Mouse (Mus musculus) megakaryocyte progenitor cell, adult 5-6 weeks (primary cell): ENCODE measurements around the gene Catsper2. TPM values are rescaled to one million over a fixed set of nuclear protein-coding genes. Genes with fewer than 3 reads are reported as not detected.
"Not testable (repeated sequence)": the region's sequence is repeated elsewhere in the genome, so short reads cannot be mapped to it uniquely, and the experiment has no call there.

Experiments
- ATAC-seq: replicated peaks from 2 replicates; pipeline ENCODE4 v1.8.0; 2016; ENCODE audit warnings: mild to moderate bottlenecking, moderate TSS enrichment, inconsistent platforms; ENCODE audit not compliant: poor library complexity
- total RNA-seq, 2 experiments: library from RNA; stranded (forward) in 1 of 2; stranded (reverse) in 1 of 2; fragments of 157-497, 149-512 nt in 1 of 2; fragments of 200-1000 nt in 1 of 2; gene quantifications; 2 replicates each; pipeline versions ENCODE4 v1.2.3 to v1.2.4; 2015 to 2017

Catsper2 gene
- total RNA-seq, 2 experiments from 2014 or later: 0.62 to 2.1 TPM

DNA sequence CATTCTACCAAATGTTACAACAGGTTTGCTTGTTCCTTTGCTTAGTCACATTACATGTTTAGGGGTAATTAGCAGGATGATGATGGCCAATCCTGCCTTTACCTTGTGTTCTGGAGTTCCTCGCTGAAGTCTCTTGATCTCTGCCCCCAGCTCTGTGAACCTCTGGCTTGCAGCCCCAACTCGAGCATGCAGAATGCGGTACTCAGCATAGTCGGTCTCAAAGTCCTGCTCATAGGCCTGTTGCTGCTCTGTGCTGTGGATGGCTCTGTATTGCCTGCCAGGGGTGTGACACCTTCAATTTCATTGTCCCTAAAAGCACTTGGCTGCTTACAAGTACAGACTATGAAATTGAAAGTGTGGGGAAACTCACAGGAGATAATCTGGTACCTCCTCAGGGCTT is 26.2 kb upstream of the Catsper2 start:
- no peak for ATAC-seq

DNA sequence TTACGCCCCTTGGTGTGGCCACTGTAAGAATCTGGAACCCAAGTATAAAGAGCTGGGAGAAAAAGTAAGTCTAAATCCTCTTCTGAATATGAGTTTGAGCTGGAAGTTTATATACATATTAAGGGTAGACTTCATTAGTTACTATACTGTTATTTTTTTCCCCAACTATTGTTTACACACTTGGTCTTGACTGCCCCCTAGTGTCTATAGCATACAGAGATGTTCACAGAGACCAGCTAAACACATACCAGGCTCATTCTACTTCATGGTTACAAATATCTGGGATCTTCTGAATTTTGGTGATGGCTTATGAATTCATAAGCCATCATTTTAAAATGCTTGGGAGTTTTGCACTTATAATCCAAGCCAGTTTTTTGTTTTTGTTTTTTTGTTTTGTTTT is 21.3 kb upstream of the Catsper2 start:
- peak; percentile 78 for ATAC-seq

DNA sequence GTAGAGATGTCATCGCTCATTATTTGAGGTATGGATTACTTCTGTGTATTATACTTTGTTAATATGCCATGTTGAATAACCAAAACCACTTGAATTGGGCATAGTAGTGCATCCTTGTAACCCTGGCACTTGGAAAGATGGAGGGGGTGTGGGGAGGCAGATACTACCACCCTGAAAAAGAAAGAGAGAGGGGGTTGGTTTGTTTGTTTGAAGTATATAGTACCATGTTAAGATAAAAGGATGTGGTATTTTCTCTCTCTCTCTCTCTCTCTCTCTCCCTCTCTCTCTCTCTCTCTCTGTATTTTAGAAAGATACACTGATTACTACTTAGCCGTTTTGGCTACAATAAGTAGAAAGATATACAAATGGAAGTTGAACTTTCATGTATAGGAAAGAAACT is 12.3 kb upstream of the Catsper2 start:
- no peak for ATAC-seq

DNA sequence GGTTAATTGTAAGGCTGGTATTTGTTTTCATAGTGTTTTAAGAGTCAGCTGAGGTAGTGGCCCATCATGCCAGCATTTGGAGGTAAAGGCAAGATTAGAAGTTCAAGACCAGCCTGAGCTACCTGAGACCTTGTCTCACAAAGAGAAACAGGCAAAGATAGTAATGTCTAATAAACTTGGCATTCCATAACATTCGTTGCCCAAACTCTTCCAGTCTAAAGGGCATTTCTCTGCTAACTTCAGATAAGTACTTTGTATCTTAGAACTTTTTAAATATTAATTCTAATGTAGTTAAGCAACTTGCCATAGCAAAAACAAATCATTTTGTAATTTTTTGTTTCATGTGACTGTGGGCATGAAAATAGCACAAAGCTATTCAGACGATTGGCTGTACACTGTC is 9.6 kb upstream of the Catsper2 start:
- ATAC-seq: no peak

DNA sequence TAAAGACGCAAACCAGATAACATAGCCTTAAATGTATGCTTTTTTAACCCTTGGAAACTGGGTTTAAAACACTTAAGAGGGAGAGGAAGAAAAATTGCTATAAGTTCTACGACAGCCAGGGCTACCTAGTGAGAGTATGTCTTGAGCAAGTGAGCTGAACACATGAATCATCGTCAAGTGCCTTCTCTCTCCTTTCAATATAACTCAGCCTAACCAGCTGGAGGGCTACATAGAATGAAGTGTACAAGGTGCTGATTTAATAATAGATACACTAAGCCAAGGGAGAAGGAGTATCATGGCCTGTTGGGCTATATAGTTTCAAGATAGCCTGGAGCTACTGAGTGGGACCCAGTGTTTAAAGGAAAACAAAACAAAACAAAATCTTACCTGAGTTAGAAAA is 4.9 kb upstream of the Catsper2 start:
- ATAC-seq: no peak

DNA sequence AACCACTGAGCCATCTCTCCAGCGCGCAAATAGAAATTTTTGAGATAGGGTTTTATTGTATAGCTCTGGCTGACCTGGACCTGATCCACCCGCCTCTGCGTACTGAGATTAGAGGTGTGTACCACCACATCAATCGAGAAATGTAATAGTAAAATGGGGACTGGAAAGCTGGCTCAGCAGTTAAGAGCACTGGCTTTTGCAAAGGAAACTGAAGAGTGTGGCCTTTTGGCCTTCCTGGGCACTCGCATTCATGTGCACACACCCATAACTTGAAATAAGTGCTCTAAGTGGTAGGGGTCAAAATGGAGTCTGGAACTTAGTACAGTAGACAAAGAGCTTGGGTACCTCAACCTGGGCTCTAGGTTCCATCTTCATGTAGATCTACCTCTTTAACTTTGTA is 2.8 kb upstream of the Catsper2 start:
- ATAC-seq: no peak

DNA sequence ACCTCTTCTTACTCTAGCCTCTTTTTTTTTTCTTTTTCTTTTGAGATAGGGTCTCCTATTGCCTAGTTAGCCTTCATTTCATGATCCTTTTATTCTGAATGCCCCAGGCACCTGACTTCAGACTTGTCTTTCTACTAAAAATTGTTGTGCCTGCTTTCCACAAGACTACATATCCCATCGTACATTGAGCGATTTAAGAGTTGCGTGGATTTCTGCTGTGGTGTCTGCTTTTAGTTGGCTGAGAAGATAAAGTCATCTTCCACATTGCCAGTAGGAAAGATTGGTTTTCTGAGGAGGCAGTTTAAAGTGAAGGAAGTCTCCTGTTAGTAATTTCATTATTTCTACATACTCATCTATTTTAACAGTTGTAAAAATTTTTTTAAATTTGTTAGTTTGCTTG is 2.0 kb upstream of the Catsper2 start:
- no peak for ATAC-seq

DNA sequence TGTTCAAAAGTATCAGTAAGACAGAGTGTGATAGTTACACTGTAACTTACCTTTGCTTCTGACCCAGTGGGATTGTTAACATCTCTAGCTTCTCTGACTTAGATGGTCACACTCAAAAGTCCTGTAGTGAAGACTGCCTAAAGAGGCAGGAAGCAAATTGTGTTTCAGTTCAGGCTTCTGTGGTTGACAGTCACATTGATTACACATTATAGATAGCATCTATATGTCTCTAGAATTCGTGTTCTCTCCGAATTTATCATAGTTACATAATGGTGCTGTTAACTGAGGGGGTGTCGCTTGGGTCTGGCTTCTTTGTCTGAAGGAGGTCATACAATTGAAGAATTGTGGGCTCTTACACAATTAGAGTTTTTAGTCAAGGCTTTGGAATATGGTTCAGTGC is 1.5 kb upstream of the Catsper2 start:
- no peak for ATAC-seq

DNA sequence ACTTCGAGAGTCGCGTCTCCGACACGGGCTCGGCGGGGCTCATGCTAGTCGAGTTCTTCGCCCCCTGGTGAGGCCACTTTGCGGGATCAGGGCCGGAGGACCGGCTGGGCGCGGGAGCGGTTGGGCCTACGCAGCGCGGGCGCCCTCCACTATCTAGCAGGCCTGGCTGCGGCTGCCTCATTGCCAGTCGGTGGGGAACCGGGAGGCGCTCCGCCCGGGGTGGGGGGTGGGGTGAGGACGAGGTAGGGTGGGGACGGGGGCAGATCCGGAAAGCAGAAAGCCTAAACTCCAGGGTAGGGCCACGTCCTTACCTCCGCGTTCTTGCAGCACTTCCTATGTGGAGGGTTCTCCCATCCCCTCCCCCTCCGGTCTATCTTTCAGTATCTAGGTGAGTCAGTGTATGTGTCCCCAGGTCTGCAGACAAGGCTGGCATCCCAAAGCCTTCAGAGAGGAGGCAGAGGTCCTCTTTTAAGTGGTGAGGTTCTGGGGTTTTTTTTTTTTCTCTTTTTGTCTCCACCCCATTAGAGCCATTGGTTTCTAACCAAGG is 620 bp upstream of the Catsper2 start:
- ATAC-seq: peak; percentile 23

DNA sequence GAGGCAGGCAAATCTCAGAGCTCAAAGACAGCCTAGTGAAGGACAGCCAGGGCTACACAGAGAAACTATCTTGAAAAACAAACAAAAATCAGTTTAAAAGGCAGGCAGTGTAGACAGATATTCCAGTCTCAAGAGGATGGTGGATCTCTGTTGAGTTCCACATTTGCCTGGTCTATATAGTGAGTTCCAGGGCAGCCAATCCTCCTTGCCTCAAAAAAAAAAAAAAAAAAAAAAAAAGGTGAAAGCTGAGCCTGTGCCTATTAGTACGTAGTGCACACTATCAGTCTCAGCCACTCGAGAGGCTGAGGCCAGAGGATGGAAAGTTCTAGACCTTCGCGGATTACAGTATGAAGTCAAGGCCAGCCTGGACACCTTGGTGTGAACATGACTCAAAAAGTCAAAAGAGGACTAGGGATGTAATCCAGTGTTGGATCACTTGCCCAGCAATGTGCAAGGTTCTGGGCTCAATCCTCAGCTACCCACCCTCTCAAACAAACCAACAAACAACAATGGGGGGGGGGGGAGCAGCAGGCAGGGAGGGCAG is 677 bp downstream of the Catsper2 start:
- ATAC-seq: peak; percentile 26

DNA sequence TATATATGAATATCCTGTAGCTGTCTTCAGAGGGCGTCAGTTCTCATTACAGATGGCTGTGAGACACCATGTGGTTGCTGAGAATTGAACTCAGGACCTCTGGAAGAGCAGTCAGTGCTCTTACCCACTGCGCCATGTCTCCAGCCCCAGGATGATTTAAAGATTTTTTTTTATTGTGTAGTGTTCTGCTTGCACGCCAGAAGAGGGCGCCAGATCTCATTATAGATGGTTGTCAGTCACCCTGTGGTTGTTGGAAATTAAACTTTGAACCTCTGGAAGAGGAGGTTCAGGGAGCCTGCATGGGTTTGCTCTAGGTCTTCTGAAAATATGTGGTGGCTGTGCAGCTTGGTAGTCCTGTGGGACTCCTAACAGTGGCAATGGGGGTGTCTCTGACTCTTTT is 5.4 kb downstream of the Catsper2 start:
- peak; percentile 78 for ATAC-seq

DNA sequence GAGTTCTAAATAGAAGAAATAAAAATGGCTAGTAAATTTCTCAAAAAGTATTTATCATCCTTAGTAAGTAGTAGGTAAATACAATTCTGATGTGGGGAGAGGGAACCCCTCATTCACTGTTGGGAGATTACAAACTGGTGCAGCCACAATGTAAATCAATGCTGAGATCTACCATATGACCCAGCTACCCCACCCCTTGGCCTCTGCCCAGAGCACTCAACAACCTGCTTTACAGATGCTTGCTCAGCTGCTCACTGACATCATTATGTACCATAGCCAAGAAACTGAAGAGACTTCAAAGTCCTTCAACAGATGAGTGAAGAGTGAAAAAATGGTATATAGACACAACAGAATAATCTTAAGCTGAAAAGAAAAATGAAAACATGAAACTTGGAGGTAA is 10.3 kb downstream of the Catsper2 start:
- no peak for ATAC-seq

DNA sequence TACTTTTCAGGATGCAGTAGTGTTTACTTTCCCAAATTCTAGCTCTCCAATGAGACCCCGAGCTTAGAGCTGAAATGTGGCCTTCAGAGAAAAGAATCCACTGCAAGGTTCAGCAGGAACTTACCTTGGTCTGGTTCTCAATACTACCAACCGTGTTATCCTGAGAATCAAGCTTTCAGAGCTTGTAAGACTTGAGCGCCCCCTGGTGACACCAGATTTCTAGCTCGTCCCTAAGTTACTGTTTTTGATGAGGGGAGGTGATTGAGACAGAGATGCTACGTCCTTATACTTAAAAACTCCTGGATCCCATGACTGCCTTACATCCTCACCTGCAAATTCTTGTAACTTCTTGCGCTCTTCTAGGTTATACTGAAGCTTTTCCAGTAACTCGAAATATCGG is 17.0 kb downstream of the Catsper2 start:
- ATAC-seq: peak; percentile 83

DNA sequence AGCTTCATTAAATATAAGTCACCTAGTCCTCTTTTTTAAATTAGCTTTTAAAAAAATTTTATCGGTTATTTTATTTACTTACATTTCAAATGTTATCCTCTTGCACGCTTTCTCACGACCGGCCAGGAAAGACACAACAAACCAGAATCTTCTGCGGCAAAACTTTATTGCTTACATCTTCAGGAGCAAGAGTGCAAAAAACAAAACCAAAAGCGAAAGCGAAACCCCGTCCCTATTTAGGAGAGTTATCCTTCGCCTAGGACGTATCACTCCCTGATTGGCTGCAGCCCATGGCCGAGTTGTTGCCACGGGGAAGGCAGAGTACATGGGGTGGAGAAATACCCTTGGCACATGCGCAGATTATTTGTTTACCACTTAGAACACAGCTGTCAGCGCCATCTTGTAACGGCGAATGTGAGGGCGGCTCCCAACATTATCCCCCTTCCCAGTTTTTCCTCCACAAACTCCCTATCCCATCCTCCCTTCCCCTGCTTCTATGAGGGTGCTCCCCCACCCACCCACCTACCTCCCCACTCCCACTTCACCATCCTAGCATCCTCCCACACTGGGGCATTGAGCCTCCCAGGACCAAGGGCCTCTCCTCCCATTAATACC is 26.5 kb downstream of the Catsper2 start, which contains the start of gene Strc:
Gene Strc (minus strand): TSS at position 208 of the 615 bp plus-strand sequence.
- ATAC-seq: not testable (repeated sequence)

DNA sequence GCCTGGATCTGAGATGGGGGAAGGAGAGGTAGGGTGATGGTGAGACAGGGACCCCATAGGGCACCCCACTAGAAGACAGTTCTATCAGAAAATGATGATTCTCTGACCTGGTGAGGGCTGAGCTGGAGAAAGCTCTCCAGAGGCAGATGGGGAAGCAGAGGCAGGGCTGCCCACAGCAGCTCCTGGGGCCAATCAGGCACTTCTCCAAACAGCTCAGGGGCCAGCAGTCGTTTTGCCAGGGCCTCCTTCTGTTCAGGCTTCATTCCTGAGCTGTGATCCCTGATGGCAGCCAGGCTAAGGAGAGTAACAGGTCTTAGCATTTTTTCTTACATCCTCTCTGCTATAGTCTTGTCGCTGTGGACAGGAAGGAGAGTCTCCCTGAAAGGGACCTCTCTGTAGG is 38.8 kb downstream of the Catsper2 start:
- no peak for ATAC-seq

DNA sequence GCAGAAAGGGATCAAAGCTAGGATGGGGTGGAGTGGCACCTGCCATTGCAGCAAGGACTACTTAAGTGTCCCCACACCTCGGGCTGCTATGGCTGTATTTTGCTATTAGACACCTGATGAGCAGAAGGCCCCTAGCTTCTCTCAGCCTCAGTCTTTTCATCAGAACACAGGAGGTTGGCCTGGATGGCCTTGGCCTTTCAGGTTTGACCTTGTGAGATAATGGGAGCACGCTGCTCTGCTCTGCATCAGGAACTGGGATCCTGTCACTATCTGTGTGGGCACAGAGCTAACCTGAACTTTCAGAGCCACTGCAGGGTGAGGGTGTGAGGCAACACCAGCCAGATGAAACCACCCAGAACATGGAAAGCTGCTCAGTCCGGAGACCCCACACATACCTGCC is 41.3 kb downstream of the Catsper2 start:
- no peak for ATAC-seq

DNA sequence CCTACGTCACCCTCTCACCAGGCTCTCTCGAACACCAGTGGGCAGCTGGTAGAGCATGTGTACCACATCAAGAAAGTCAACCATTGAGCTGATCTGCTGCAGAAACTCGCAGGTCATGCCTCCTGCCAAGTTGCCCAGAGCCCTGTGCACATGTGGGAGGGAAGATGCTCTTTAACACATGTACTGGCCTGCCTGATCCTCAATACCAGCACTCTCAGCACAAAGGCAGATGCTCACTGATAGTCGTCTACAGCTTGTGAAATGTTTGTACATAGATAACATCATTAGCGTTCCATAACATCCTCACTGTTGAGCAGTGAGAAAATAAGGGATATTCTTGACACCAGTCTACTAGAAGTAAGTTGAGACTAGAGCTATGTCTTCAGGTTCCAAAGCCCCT is 42.7 kb downstream of the Catsper2 start:
- ATAC-seq: no peak

DNA sequence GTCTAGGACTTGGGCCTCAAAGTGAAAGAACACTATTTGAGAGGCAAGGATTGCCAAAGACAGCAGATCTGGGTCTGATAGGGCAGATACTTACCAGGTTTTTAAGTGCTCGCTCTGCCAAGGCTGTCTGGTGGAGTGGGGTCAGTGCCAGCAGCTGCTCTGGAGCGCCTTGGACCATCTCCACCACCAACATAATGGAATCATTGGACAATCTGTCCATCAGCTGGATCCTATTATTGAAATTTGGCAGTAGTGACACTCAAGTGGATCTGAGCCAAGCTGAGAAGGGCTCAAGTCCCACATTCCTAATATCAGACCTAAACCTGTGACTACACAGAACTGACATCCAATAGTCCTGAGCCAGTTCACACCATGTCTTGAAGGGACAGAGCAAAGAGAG is 44.8 kb downstream of the Catsper2 start:
- ATAC-seq: no peak

DNA sequence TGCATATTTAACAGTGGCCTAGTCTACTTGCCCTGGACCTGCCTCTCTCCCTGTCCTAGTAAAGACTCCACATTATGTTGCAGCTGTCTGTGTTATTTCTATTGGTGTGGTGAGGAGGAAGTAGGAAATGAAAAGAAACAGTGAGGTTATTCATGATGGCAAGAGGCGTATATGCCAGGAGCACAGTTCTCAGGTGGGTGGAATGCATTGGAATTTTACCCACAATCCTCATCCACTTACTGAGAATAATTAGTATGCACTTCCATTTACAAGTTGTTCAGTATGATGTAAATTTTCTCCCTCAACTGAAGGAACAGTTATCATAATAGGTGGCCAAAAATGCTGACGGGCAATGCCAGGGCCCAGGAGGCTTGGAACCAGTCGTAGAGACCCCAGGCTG is 49.9 kb downstream of the Catsper2 start:
- no peak for ATAC-seq

DNA sequence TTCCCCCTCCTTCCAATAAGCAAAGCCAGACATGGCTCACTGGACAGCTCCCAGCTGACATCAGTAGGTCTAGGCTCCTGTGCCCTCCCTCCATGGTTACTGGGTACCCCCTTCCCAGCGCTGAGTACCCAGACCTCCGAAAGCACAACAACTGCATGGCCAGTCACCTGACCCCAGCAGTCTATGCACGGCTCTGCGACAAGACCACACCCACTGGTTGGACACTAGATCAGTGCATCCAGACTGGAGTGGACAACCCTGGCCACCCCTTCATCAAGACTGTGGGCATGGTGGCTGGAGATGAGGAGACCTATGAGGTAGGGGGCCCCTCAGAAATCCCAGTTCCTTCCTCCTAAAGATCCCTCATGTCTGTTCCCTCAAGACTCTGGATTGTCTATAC is 54.1 kb downstream of the Catsper2 start:
- no peak for ATAC-seq

DNA sequence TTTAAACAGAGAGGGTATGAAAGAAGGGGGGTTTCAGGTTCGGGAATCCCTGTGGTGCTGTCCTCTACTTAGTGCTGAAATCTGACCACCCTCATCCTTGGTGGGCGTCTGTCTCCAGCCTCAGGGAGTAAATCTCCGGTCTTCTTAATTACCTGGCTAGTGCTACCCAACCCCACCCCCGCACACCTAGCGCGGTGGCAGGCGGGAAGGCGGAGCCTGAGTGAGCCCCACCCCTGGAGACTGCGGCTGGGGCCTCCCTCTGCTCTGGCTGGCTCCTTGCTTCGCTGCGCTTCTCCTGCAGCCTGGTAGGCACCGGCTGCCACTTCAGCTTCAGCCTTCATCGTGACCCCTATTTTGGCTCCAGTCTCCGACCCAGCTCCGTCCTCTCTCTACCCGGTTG is 55.2 kb downstream of the Catsper2 start:
- 0 out of 2 replicates have a peak, but pooled peaks have one; percentile 10 for ATAC-seq

DNA sequence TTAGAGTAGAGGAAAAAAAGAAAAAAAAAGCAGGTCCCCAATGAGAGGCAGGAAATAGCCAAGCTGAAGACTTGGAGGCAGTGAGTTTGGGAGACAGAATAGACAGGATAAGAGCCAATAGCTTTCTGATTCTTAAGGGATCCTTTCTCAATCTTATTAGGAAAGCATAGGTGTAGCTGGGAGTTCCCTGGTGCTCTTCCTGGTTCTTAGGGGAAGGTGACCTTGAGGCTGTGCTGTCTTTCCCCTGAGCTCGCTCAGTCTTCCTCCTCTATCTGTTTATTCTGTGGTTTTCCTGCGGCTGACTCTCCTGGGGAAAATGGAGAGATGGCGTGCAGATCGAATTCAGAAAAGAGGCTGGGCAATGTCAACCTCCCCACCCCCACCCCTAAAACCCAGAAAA is 55.6 kb downstream of the Catsper2 start:
- ATAC-seq: no peak

DNA sequence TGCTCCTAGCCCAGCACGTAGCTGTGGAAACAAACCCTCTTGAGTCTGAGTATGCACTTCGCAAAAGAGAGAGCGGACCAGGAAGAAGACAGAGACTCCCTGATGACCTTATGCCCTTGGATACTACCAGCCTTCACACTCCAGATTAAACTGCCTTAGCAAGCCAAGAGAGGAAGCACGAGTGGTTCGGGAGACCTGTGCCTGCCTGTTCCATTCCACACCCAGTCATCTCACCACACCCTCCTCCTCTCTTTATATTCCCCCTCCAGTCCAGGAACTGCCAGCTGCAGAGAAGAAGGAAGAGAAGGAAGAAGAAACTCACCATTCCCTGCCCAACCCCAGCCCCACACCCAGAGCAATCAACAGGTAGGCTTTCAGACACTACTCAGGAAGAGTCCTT is 56.1 kb downstream of the Catsper2 start, which contains the start of gene Ckmt1:
Gene Ckmt1 (plus strand): TSS at position 221 of the 400 bp plus-strand sequence.
- no peak for ATAC-seq
